Mouse (Mus musculus): ENCODE results near the gene Slc17a2. TPM values are rescaled to one million over a fixed set of nuclear protein-coding genes. Genes with fewer than 3 reads are reported as not detected.
A peak's percentile ranks its signal among the peaks of the same experiment; 100 is the strongest.
"Not testable (repeated sequence)": the region's sequence is repeated elsewhere in the genome, so short reads cannot be mapped to it uniquely, and the experiment has no call there.

Gene Slc17a2
- polyA plus RNA-seq (2015; fragmentation: Nextera tagmentation; extraction: Ambion mirVana): not detected in 2 replicates

DNA sequence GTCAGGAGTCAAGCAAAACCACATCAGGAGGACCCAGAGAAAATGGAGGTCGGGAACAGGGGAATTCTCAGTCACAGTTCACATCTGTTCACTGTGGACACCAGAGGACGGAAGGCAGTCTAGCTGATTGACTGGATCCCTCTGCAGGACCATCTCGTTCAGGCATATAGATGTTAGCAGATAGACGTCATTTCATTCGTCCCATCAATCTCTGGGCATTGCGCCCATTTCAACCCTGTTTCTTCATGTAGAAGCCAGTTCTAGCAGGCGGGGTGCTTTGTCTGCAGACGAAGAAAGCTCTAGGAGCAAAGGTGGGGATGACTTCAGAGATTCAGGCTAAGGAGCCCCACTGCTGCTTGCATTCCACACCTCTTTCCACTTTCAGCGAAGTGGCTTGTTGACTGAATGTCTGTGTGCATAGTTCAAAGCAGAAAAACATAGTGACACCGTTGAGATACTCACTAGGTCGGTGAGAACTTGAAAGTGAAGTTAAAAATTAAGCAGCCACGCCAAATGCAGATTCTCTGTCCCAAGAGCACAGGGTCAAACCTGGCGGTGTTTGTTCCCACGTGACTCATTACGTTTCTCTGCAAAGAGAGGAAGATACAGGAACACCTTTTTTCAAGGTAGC, at the start of gene Slc17a2:
Gene Slc17a2 (plus strand): TSS at position 572 of the 631 bp plus-strand sequence.
- no peaks in the 10 kb centered on the region for H3K9me3 ChIP-seq (replicated peaks; ENCODE audit: control insufficient read depth, low read length)
- H3K4me1 ChIP-seq (ENCODE audit: control insufficient read depth, insufficient read depth, low read length): no peaks in the 10 kb centered on the region
- 68% methylated on average over 15 of the region's 15 CpGs for WGBS
- no peak within 1 kb of the TSS for H3K4me2 ChIP-seq (ENCODE audit: low read depth, low read length)
- no peak for ATAC-seq (replicated peaks; ENCODE audit: extremely low read depth, insufficient read depth, low FRiP score)
- no peaks in the 10 kb centered on the region for H3K36me3 ChIP-seq (ENCODE audit: control insufficient read depth, insufficient read depth)
- no peaks in the 10 kb centered on the region for H3K27me3 ChIP-seq (ENCODE audit: control insufficient read depth, insufficient read depth, low read length)
- no peak within 1 kb of the TSS for H3K27ac ChIP-seq (ENCODE audit: low read length)
- H3K4me3 ChIP-seq (ENCODE audit: low read length): no peak within 1 kb of the TSS
- H3K9ac ChIP-seq (ENCODE audit: low read length): no peak within 1 kb of the TSS

DNA sequence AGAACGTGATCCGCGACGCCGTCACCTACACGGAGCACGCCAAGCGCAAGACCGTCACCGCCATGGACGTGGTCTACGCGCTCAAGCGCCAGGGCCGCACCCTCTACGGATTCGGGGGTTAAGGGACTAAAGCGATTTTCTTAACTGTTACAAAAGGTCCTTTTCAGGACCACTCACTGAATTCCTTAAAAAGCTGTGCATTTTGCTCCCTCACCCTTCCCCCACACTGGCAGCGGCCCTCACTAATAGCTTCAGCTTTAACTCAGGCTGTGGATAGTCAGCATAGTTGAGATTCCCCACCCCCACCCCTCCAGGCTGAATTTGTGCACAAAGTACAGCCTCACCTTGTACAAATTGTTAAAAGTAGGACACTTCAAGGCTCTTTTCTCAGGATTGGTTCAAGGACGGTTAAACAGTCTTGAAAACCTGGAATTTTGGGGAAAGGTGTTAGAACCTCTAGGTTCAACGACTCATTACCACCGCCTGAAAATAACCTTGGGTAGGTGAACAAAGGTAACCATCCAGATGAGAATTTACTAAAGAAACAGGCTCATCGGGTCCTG, 49.5 kb upstream of the Slc17a2 start:
- no peak for ATAC-seq (replicated peaks; ENCODE audit: extremely low read depth, insufficient read depth, low FRiP score)
- WGBS: 3% methylated on average over 12 of the region's 23 CpGs
- H3K9ac ChIP-seq (ENCODE audit: low read length): peak overlapping the region; percentile 46
- no peaks in the 10 kb centered on the region for H3K9me3 ChIP-seq (replicated peaks; ENCODE audit: control insufficient read depth, low read length)
- no peaks in the 10 kb centered on the region for H3K27me3 ChIP-seq (ENCODE audit: control insufficient read depth, insufficient read depth, low read length)
- H3K4me2 ChIP-seq (ENCODE audit: low read depth, low read length): peak overlapping the region; percentile 67
- H3K4me1 ChIP-seq (ENCODE audit: control insufficient read depth, insufficient read depth, low read length): peaks cover 14% of the 10 kb centered on the region
- peak overlapping the region; percentile 51 for H3K4me3 ChIP-seq (ENCODE audit: low read length)
- H3K36me3 ChIP-seq (ENCODE audit: control insufficient read depth, insufficient read depth): no peaks in the 10 kb centered on the region
- peak overlapping the region; percentile 88 for H3K27ac ChIP-seq (ENCODE audit: low read length)

DNA sequence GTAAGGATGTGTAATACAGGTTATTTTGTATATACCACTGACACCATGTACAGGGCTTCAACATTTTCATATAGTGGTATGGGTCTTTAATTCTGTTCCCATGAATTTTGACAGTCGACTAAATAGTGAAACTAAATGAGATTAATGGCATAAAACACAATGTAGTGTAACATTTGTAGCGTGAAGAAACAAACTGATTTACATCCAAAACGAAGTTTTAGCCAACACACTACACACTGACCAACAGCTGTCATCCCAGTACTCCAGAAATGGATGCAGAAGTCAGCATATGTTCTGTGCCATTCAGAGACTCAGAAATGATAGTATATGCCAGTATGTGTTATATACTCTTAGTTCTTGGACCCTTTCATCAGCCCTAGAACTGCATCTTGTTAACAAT, 48.9 kb upstream of the Slc17a2 start:
- Histone ChIP-seq H3K4me2 (ENCODE audit: low read depth, low read length) (no peak overlapping the region), H3K4me1 (ENCODE audit: control insufficient read depth, insufficient read depth, low read length) (peaks cover 14% of the 10 kb centered on the region), H3K9ac (ENCODE audit: low read length) (no peak overlapping the region), H3K27me3 (ENCODE audit: control insufficient read depth, insufficient read depth, low read length) (no peaks in the 10 kb centered on the region), H3K36me3 (ENCODE audit: control insufficient read depth, insufficient read depth) (no peaks in the 10 kb centered on the region), H3K4me3 (ENCODE audit: low read length) (no peak overlapping the region), H3K27ac (ENCODE audit: low read length) (0 out of 2 replicates have a peak overlapping the region, but pooled peaks have one; percentile 5), H3K9me3 (replicated peaks; ENCODE audit: control insufficient read depth, low read length) (no peaks in the 10 kb centered on the region)
- ATAC-seq (replicated peaks; ENCODE audit: extremely low read depth, insufficient read depth, low FRiP score): no peak
- whole genome bisulfite sequencing: 54% methylated on average over 3 of the region's 3 CpGs

DNA sequence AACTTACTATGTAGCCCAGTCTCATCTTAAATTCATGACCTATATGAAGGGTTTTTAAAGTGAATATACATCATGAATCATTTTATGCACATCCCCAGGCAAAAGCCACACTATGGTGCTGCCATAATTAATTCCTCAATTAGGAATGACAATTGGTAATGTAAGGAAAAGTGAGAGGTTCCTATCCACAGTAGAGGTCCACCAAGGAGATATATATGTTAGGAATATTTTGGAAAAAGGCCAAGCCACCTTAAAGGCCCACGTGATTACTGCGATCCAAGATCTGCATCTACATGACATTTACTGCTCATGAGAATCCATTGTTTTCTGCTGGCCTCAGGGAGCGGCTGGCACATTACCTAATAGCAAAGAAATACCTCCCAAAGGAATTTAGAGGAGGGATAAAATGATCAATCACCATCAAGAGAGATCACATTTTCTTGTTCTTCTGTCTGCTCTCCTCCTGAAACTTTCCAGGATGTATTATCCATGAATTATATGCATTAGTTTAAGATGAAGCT, 47.5 kb upstream of the Slc17a2 start:
- Histone ChIP-seq H3K4me1 (ENCODE audit: control insufficient read depth, insufficient read depth, low read length) (peaks cover 20% of the 10 kb centered on the region), H3K9me3 (replicated peaks; ENCODE audit: control insufficient read depth, low read length) (no peaks in the 10 kb centered on the region), H3K4me2 (ENCODE audit: low read depth, low read length) (no peak overlapping the region), H3K27ac (ENCODE audit: low read length) (no peak overlapping the region), H3K27me3 (ENCODE audit: control insufficient read depth, insufficient read depth, low read length) (no peaks in the 10 kb centered on the region), H3K36me3 (ENCODE audit: control insufficient read depth, insufficient read depth) (no peaks in the 10 kb centered on the region), H3K4me3 (ENCODE audit: low read length) (no peak overlapping the region), H3K9ac (ENCODE audit: low read length) (no peak overlapping the region)
- no peak for ATAC-seq (replicated peaks; ENCODE audit: extremely low read depth, insufficient read depth, low FRiP score)
- 81% methylated on average over 3 of the region's 3 CpGs for WGBS

DNA sequence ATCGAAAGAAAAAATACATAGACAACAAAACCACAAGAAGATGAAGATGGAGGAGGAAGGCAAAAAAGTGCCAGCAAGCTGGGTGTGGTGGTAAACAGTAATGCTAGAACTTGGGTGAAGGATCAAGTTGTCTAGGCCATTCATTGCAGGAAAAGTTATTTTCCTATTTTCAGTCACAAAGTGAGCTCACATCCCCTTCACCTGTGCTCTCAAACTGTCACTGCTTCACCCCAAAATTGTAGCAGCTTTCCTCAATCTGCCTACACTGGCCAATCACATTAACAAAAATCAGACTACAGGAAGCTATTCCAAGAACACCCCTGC, 46.9 kb upstream of the Slc17a2 start:
- H3K9ac ChIP-seq (ENCODE audit: low read length): peak overlapping the region; percentile 75
- H3K9me3 ChIP-seq (replicated peaks; ENCODE audit: control insufficient read depth, low read length): no peaks in the 10 kb centered on the region
- 56% methylated on average over 1 of the region's 1 CpGs for WGBS
- H3K4me3 ChIP-seq (ENCODE audit: low read length): peak overlapping the region; percentile 76
- H3K27ac ChIP-seq (ENCODE audit: low read length): peak overlapping the region; percentile 87
- no peaks in the 10 kb centered on the region for H3K36me3 ChIP-seq (ENCODE audit: control insufficient read depth, insufficient read depth)
- peak overlapping the region; percentile 89 for H3K4me2 ChIP-seq (ENCODE audit: low read depth, low read length)
- no peak for ATAC-seq (replicated peaks; ENCODE audit: extremely low read depth, insufficient read depth, low FRiP score)
- no peaks in the 10 kb centered on the region for H3K27me3 ChIP-seq (ENCODE audit: control insufficient read depth, insufficient read depth, low read length)
- H3K4me1 ChIP-seq (ENCODE audit: control insufficient read depth, insufficient read depth, low read length): peaks cover 22% of the 10 kb centered on the region

DNA sequence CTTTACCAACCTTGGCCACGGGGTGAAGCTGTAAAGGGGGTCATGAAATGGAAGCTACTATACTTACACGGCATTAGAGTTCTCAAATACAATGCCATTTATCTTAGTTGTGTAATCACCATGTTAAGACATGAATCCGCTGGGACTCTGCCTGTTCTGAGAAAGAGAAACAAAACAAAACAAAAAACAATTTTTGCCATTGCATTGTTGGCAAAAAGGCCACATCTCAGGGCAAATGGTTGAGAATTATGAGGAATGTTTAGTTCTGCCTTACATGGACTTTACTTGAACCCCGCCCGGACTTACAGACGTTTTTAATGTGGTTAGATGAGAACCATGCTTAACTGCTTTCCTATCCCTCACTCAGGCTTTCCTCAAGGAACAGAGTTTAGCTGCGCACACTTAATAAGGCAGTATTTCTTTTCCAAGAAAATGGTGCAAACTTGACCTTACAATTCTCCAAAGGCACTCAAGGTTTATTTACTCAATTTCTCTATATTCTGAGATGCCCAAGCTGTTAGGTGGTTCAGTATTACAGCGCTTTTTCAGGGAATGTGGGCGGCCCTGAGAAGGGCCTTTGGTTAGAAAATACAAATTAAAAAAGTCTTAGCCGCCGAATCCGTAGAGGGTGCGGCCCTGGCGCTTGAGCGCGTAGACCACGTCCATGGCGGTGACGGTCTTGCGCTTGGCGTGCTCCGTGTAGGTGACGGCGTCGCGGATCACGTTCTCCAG, 46.4 kb upstream of the Slc17a2 start:
- Histone ChIP-seq H3K4me2 (ENCODE audit: low read depth, low read length) (peak overlapping the region; percentile 89), H3K9me3 (replicated peaks; ENCODE audit: control insufficient read depth, low read length) (no peaks in the 10 kb centered on the region), H3K27ac (ENCODE audit: low read length) (peak overlapping the region; percentile 87), H3K9ac (ENCODE audit: low read length) (peak overlapping the region; percentile 75), H3K36me3 (ENCODE audit: control insufficient read depth, insufficient read depth) (no peaks in the 10 kb centered on the region), H3K27me3 (ENCODE audit: control insufficient read depth, insufficient read depth, low read length) (no peaks in the 10 kb centered on the region), H3K4me3 (ENCODE audit: low read length) (peak overlapping the region; percentile 76), H3K4me1 (ENCODE audit: control insufficient read depth, insufficient read depth, low read length) (peaks cover 22% of the 10 kb centered on the region)
- WGBS: 2% methylated on average over 19 of the region's 27 CpGs
- ATAC-seq (replicated peaks; ENCODE audit: extremely low read depth, insufficient read depth, low FRiP score): no peak

DNA sequence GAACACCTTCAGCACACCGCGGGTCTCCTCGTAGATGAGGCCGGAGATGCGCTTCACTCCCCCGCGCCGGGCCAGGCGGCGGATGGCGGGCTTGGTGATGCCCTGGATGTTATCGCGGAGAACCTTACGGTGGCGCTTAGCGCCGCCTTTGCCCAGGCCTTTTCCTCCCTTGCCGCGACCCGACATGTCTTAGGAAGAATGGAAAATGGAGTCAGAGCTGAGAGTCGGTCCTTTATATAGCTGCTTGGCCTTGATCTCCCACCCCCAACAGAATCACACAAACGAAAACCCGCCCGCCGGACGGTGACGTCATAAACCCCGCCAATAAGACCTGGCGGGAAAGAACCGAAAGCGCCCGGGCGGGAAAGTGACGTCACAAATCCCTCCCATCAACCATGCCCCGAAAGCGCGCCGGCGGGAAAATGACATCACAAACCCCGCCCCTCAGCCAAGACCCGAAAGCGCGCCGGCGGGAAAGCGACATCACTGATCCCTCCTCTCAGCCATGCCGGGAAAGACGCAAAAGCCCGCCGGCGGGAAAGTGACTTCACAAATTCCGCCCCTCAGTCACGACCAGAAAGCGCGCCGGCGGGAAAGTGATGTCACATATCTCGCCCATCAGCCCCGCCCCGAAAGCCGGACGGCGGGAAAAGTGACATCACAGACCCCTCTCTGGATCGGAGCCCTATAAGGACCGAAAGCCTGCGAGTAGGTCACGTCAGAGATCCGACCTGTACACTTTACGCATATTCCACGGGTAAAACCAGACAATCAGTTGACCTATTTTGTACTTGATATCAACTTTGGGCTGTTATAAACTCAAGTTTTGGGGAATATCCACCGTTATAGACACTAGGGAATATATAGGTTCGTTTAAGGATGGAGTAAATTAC, 45.6 kb upstream of the Slc17a2 start, which contains the start of gene Hist1h4a:
Gene Hist1h4a (minus strand): TSS at position 259 of the 893 bp plus-strand sequence.
- peak; percentile 77 for ATAC-seq (replicated peaks; ENCODE audit: extremely low read depth, insufficient read depth, low FRiP score)
- peaks cover 22% of the 10 kb centered on the region for H3K4me1 ChIP-seq (ENCODE audit: control insufficient read depth, insufficient read depth, low read length)
- H3K4me2 ChIP-seq (ENCODE audit: low read depth, low read length): peak within 1 kb of the TSS; percentile 89
- no peaks in the 10 kb centered on the region for H3K36me3 ChIP-seq (ENCODE audit: control insufficient read depth, insufficient read depth)
- H3K9ac ChIP-seq (ENCODE audit: low read length): peak within 1 kb of the TSS; percentile 76
- peak within 1 kb of the TSS; percentile 76 for H3K4me3 ChIP-seq (ENCODE audit: low read length)
- H3K9me3 ChIP-seq (replicated peaks; ENCODE audit: control insufficient read depth, low read length): no peaks in the 10 kb centered on the region
- WGBS: under 1% methylated on average over 65 of the region's 72 CpGs
- peak within 1 kb of the TSS; percentile 96 for H3K27ac ChIP-seq (ENCODE audit: low read length)
- no peaks in the 10 kb centered on the region for H3K27me3 ChIP-seq (ENCODE audit: control insufficient read depth, insufficient read depth, low read length)

DNA sequence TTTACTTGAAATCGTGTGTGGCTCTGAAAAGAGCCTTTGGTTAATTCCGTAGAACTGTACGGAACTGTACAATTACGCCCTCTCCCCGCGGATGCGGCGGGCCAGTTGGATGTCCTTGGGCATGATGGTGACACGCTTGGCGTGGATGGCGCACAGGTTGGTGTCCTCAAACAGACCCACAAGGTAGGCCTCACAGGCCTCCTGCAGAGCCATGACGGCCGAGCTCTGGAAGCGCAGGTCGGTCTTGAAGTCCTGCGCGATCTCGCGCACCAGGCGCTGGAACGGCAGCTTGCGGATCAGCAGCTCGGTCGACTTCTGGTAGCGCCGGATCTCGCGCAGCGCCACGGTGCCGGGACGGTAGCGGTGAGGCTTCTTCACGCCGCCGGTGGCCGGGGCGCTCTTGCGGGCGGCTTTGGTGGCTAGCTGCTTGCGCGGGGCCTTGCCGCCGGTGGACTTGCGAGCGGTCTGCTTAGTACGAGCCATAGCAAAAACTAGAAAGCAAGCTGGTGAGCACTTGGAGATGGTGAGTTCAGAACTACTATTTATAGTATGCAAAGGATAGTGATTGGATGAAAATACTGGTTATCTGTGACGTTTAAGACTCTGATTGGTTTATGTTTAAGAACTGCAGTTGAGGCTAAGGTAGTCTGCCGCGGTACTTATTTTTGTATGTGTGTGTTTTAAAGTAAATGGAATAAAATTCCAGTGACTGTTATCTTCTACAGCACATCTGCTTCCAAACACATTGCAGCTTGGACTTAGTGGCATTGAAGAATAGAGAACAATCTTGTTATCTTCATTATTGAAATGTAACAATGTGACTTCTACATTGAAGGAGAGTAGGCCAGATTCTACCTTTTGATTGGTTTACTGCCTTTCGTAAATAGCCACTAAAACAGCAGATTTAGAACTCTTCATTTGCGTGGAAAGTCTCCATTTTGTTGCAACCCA, 44.6 kb upstream of the Slc17a2 start, which contains the start of gene Hist1h3a:
Gene Hist1h3a (minus strand): TSS at position 516 of the 951 bp plus-strand sequence.
- H3K4me3 ChIP-seq (ENCODE audit: low read length): peak within 1 kb of the TSS; percentile 76
- H3K4me1 ChIP-seq (ENCODE audit: control insufficient read depth, insufficient read depth, low read length): peaks cover 22% of the 10 kb centered on the region
- peak; percentile 50 for ATAC-seq (replicated peaks; ENCODE audit: extremely low read depth, insufficient read depth, low FRiP score)
- H3K9ac ChIP-seq (ENCODE audit: low read length): peak within 1 kb of the TSS; percentile 86
- not testable (repeated sequence) for H3K9me3 ChIP-seq (replicated peaks; ENCODE audit: control insufficient read depth, low read length); H3K27me3 ChIP-seq (ENCODE audit: control insufficient read depth, insufficient read depth, low read length); H3K36me3 ChIP-seq (ENCODE audit: control insufficient read depth, insufficient read depth)
- H3K4me2 ChIP-seq (ENCODE audit: low read depth, low read length): peak within 1 kb of the TSS; percentile 89
- H3K27ac ChIP-seq (ENCODE audit: low read length): peak within 1 kb of the TSS; percentile 96
- WGBS: under 1% methylated on average over 24 of the region's 52 CpGs
